Mouse (Mus musculus) kidney, embryonic 14.5 days (tissue): Measurements from ENCODE around the gene Marveld2. TPM values are rescaled to one million over a fixed set of nuclear protein-coding genes. Genes with fewer than 3 reads are reported as not detected.

Experiments used
- ATAC-seq: fragments of 200-750 bp; cut with Nextera tagmentation; 2 replicates; pipeline ENCODE4 v1.8.0; 2017; ENCODE audit warnings: moderate number of reproducible peaks, mild to moderate bottlenecking, moderate TSS enrichment, moderate library complexity; ENCODE audit not compliant: low FRiP score, low TSS enrichment
- H3K27ac ChIP-seq: fragments of 300-500 bp; sonication (generic); 2 replicates; pipeline ENCODE4 v1.5.1; 2014; ENCODE audit warnings: low read depth, mild to moderate bottlenecking, low read length, moderate library complexity, mixed read lengths
- H3K27me3 ChIP-seq: fragments of 300-500 bp; sonication (generic); 2 replicates; pipeline ENCODE4 v1.6.1; 2014; ENCODE audit warnings: mild to moderate bottlenecking, low read length; ENCODE audit not compliant: control insufficient read depth, insufficient read depth
- H3K36me3 ChIP-seq: fragments of 300-500 bp; sonication (generic); 2 replicates; pipeline ENCODE4 v1.6.1; 2014; ENCODE audit warnings: low read length, mixed read lengths; ENCODE audit not compliant: control insufficient read depth, insufficient read depth
- H3K4me1 ChIP-seq: fragments of 300-500 bp; sonication (generic); 2 replicates; pipeline ENCODE4 v1.6.1; 2014; ENCODE audit warnings: low read length, mixed read lengths; ENCODE audit not compliant: control insufficient read depth, insufficient read depth
- H3K4me2 ChIP-seq: fragments of 300-500 bp; sonication (generic); replicated peaks from 2 replicates; pipeline ENCODE4 v1.6.1; 2014; ENCODE audit warnings: low read depth, mild to moderate bottlenecking, low read length
- H3K4me3 ChIP-seq: fragments of 300-500 bp; sonication (generic); 2 replicates; pipeline ENCODE4 v1.5.1; 2014; ENCODE audit warnings: mild to moderate bottlenecking, low read length
- H3K9ac ChIP-seq: fragments of 300-500 bp; sonication (generic); 2 replicates; pipeline ENCODE4 v1.6.1; 2014; ENCODE audit warnings: low read depth, mild to moderate bottlenecking, low read length, moderate library complexity
- H3K9me3 ChIP-seq: fragments of 300-500 bp; sonication (generic); 2 replicates; pipeline ENCODE4 v1.6.1; 2016; ENCODE audit warnings: low read length; ENCODE audit not compliant: control insufficient read depth
- WGBS: fragments of 180-500 bp; shearing (Covaris S2); extraction: QIAGEN DNeasy Blood & Tissue Kit; methylation state at CpG from one replicate; pipeline ENCODE4 v1.1.7; 2014; 5-methylcytosine and 5-hydroxymethylcytosine counted together
- polyA plus RNA-seq: library from polyadenylated mRNA; unstranded; fragments of >200 nt; fragmentation: Nextera tagmentation; extraction: Ambion mirVana; gene quantifications from 2 replicates; pipeline ENCODE4 v1.2.1, GENCODE M21; 2014

Marveld2 gene
- polyA plus RNA-seq, 1 experiment from 2014 or later = 18.3 TPM

DNA sequence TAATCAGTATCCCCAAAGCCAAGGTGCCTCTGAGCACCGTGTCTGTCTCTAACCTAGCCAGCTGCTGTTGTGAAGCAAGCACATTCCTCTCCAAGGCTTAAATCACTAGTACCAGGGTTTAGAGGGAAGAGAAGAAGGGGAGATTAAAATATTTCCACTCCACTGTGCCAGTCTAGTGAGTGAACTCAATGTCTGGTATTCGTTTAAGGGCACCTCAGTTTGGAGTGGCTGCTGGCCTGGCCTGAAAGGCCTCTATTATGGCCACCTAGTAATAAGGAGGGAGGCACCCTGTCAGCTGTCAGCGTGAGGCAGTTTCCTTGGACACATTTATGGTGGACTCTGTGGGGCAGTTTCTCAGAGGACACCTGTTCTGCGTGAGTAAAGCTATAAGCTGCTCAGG is 59.8 kb downstream of the Marveld2 start:
- Histone ChIP-seq H3K4me3 (no peak overlapping the region), H3K4me2 (no peak overlapping the region), H3K36me3 (no peaks in the 10 kb centered on the region), H3K4me1 (no peaks in the 10 kb centered on the region), H3K9ac (no peak overlapping the region), H3K27ac (no peak overlapping the region), H3K9me3 (no peaks in the 10 kb centered on the region), H3K27me3 (peaks cover 9% of the 10 kb centered on the region)
- 47% methylated on average over 4 of the region's 4 CpGs for WGBS
- no peak for ATAC-seq

DNA sequence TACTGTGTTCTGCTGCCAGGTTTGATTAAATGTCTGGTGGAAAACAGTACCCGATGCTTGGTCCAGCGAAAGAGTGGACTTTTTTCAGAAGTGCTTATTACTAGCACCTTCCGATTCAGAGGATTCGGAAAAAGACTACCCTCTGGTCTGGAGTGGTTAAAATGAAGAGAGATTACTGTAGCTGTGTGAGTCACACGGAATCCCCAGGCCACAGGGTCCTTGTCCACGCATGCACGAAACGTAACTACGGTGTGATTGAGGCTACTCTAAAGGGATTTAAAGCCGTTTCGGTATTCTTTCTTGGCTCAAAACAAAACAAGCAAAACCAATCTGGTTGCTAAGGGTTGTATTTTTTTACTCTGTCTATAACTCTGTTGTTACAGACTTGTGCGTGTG is 63.7 kb downstream of the Marveld2 start:
- 0 out of 2 replicates have a peak, but pooled peaks cover 3% of the 10 kb centered on the region for H3K4me1 ChIP-seq
- 0 out of 2 replicates have a peak overlapping the region, but pooled peaks have one; percentile 73 for H3K27ac ChIP-seq
- peaks cover 26% of the 10 kb centered on the region for H3K27me3 ChIP-seq
- no peak for ATAC-seq
- peak overlapping the region; percentile 67 for H3K4me3 ChIP-seq
- peak overlapping the region; percentile 78; the same call in 1 of the 2 replicates for H3K9ac ChIP-seq
- H3K36me3 ChIP-seq = no peaks in the 10 kb centered on the region
- H3K4me2 ChIP-seq = peak overlapping the region; percentile 84
- no peaks in the 10 kb centered on the region for H3K9me3 ChIP-seq
- WGBS = 5% methylated on average over 12 of the region's 12 CpGs

DNA sequence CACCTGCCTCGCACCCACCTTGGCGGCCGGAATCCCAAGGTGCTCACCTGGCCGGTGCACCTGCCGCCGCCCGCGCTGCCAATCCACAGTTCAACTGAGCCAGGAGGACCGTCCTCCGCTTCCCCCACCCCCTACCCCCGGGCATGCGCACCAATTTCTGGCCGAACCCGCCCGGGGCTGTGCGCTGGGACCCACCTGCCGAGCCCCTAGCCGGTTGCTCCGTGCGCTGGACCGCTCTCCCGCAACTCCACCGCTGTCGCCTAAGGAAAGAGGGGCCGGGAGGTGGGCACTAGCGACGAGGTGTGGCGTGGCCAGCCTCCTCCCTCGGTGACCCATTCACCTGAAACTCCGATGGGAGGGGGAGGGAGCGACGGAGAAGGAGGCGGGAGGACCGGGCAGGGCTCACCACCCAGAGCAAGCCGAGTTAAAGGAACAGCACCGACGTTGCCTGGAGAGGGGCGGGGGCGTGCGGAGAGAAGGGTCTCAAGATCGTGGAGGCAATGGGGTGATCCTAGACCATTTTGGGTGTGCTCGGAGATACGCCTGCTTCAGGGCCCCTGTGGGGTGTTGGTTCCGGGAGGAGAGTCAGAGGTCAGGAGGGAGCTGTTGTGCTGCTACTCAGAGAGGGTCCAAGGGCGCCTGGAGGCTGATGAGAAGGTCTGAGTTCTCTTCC is 64.3 kb downstream of the Marveld2 start, which contains the start of gene Ocln:
Gene Ocln, minus strand, starts transcription at position 350 of the 673 bp plus-strand sequence.
- under 1% methylated on average over 42 of the region's 45 CpGs for whole genome bisulfite sequencing
- Histone ChIP-seq H3K9me3 (no peaks in the 10 kb centered on the region), H3K4me2 (peak within 1 kb of the TSS; percentile 84), H3K27ac (peak within 1 kb of the TSS; percentile 73), H3K4me1 (0 out of 2 replicates have a peak, but pooled peaks cover 3% of the 10 kb centered on the region), H3K4me3 (peak within 1 kb of the TSS; percentile 67), H3K9ac (peak within 1 kb of the TSS; percentile 78), H3K27me3 (peaks cover 26% of the 10 kb centered on the region), H3K36me3 (no peaks in the 10 kb centered on the region)
- peak; percentile 86 for ATAC-seq

DNA sequence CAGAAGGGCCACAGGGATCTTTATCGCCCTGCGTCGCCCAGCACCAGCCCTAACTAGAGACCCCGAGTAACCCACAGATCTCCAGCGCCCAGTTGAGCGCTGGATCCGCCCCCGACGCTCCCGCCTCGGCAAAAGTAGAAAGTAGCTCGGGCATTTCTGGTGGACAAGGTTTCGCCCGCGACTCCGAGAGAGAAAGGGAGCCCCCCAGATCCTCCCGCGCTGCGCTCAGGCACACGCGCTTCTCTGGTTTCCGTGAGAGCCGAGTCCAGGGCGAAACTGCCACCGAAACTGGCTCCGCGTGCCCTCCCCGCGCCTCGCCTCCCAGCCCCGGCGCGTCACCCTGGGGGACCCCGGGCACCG is 64.8 kb downstream of the Marveld2 start:
- under 1% methylated on average over 35 of the region's 35 CpGs for WGBS
- peak overlapping the region; percentile 67 for H3K4me3 ChIP-seq
- ATAC-seq = peak; percentile 11; the same call in 1 of the 2 replicates
- peak overlapping the region; percentile 78 for H3K9ac ChIP-seq
- H3K27me3 ChIP-seq = peaks cover 26% of the 10 kb centered on the region
- H3K9me3 ChIP-seq = no peaks in the 10 kb centered on the region
- H3K4me1 ChIP-seq = 0 out of 2 replicates have a peak, but pooled peaks cover 3% of the 10 kb centered on the region
- peak overlapping the region; percentile 84 for H3K4me2 ChIP-seq
- no peaks in the 10 kb centered on the region for H3K36me3 ChIP-seq
- H3K27ac ChIP-seq = peak overlapping the region; percentile 73

DNA sequence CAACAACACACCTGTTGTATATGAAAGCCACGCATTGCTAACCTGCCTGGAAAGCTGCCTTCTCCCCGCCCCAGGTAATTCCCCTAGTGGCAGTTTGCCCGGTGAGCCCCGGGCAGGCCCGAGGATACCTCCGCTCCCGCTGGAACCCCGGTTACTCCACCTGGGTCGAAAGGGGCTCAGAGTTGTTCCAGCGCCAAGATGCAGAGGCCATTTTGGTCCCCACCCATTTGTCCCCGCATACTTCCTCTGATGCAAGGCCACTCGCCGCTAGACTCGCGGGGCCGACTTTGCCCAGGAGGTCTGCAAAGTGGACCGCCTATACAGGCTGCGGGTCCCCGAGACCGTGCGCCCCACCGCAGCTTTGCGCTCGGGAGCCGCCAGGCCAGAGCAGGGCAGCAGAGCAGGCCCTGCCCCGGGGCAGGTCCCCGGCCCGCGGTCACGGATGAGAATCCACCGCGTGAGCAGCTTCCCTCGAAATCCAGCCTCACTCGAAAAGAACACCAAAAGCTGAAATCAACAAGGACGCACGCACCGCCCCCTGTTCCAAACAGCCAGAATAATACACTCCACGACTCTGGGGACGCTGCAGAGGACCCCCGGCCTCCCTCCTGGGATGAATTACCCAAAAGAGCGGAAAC is 65.3 kb downstream of the Marveld2 start:
- H3K9ac ChIP-seq = peak overlapping the region; percentile 78
- H3K4me2 ChIP-seq = peak overlapping the region; percentile 84
- 0 out of 2 replicates have a peak, but pooled peaks cover 3% of the 10 kb centered on the region for H3K4me1 ChIP-seq
- peak; percentile 56; the same call in 1 of the 2 replicates for ATAC-seq
- no peaks in the 10 kb centered on the region for H3K9me3 ChIP-seq
- peak overlapping the region; percentile 67 for H3K4me3 ChIP-seq
- WGBS = under 1% methylated on average over 41 of the region's 41 CpGs
- H3K36me3 ChIP-seq = no peaks in the 10 kb centered on the region
- peaks cover 26% of the 10 kb centered on the region for H3K27me3 ChIP-seq
- H3K27ac ChIP-seq = peak overlapping the region; percentile 73; the same call in 1 of the 2 replicates

DNA sequence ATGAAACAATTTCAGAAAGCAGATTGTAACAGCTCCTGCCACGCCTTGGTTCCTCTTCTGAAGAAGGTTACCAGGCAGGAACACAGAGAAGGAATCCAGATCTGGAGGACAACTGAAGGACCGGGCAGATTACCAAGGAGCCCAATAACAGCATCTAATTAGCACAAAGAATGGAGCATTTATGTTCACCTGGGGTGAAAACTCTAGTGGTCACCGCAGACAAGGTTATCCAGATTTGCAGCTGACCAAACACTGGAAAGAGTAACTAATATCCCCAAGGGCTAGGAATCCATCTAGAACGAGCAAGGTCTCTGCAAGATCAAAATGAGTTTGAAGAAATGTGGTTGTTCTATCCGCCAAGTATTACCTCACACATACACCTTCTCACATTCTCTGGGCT is 69.5 kb downstream of the Marveld2 start:
- no peak for ATAC-seq
- no peaks in the 10 kb centered on the region for H3K9me3 ChIP-seq
- no peak overlapping the region for H3K4me3 ChIP-seq
- H3K4me2 ChIP-seq = no peak overlapping the region
- no peak overlapping the region for H3K9ac ChIP-seq
- 77% methylated on average over 5 of the region's 5 CpGs for WGBS
- H3K27me3 ChIP-seq = peaks cover 20% of the 10 kb centered on the region
- no peaks in the 10 kb centered on the region for H3K36me3 ChIP-seq
- no peak overlapping the region for H3K27ac ChIP-seq
- H3K4me1 ChIP-seq = 0 out of 2 replicates have a peak, but pooled peaks cover 3% of the 10 kb centered on the region

Other genes with a start within 250 kb of the Marveld2 start
- gene Naip1, start 164.1 kb downstream of the Marveld2 start, polyA plus RNA-seq = 0.04 TPM in 1 of 2 replicates, not detected in the other
- gene Gtf2h2, start 124.4 kb downstream of the Marveld2 start, polyA plus RNA-seq = 86.3 and 94.4 TPM in 2 replicates
- gene Ocln, start 64.3 kb downstream of the Marveld2 start, polyA plus RNA-seq = 15.8 and 32.7 TPM in 2 replicates
- gene Ak6, start 34.0 kb upstream of the Marveld2 start, polyA plus RNA-seq = 316 and 390 TPM in 2 replicates
- 22.2 and 26.3 TPM in 2 replicates for gene Rad17, start 34.1 kb upstream of the Marveld2 start, polyA plus RNA-seq
- gene Taf9, start 34.6 kb upstream of the Marveld2 start, polyA plus RNA-seq = 16.7 and 20.4 TPM in 2 replicates
- gene Ccdc125, start 52.7 kb upstream of the Marveld2 start, polyA plus RNA-seq = 5.5 and 6.8 TPM in 2 replicates
- 111 and 112 TPM in 2 replicates for gene Cdk7, start 114.0 kb upstream of the Marveld2 start, polyA plus RNA-seq
- 171 and 182 TPM in 2 replicates for gene Mrps36, start 127.7 kb upstream of the Marveld2 start, polyA plus RNA-seq
- 49.7 and 59.4 TPM in 2 replicates for gene Cenph, start 158.9 kb upstream of the Marveld2 start, polyA plus RNA-seq
- gene Ccnb1, start 169.6 kb upstream of the Marveld2 start, polyA plus RNA-seq = 289 and 315 TPM in 2 replicates
- 33.9 and 65.9 TPM in 2 replicates for gene Slc30a5, start 216.5 kb upstream of the Marveld2 start, polyA plus RNA-seq